Mouse (Mus musculus) C2C12 (cell line): ENCODE results near the gene Sfta2. TPM values are rescaled to one million over a fixed set of nuclear protein-coding genes. Genes with fewer than 3 reads are reported as not detected.

Experiments
- H3K27me3 ChIP-seq: one replicate; pipeline ENCODE4 v1.6.1; 2011; ENCODE audit not compliant: control insufficient read depth, insufficient read depth, insufficient read length
- H3K36me3 ChIP-seq: one replicate; pipeline ENCODE4 v1.6.1; 2011; ENCODE audit not compliant: control insufficient read depth, insufficient read depth
- H3K4me3 ChIP-seq: one replicate; pipeline ENCODE4 v1.5.1; 2011; ENCODE audit warnings: mild to moderate bottlenecking, control low read depth; ENCODE audit not compliant: poor library complexity, insufficient read depth, severe bottlenecking
- H3K79me2 ChIP-seq: one replicate; pipeline ENCODE4 v1.6.1; 2011; ENCODE audit not compliant: control insufficient read depth, insufficient read depth
- H3K79me3 ChIP-seq: one replicate; pipeline ENCODE4 v1.6.1; 2011; ENCODE audit warnings: low read depth, control low read depth
- H3ac ChIP-seq: one replicate; pipeline ENCODE3; 2011; ENCODE audit warnings: low read depth; ENCODE audit not compliant: control insufficient read depth, insufficient read length
- CEBPB ChIP-seq: IDR thresholded peaks from one replicate; pipeline ENCODE4 v1.6.1; 2011; ENCODE audit warnings: low read depth, mild to moderate bottlenecking, control low read depth, moderate library complexity
- CTCF ChIP-seq: IDR thresholded peaks from one replicate; pipeline ENCODE4 v1.5.1; 2011; ENCODE audit not compliant: control insufficient read depth, insufficient read depth, insufficient read length
- FOSL1 ChIP-seq: IDR thresholded peaks from one replicate; pipeline ENCODE4 v1.8.0; 2011; ENCODE audit warnings: mild to moderate bottlenecking, low read length; ENCODE audit not compliant: poor library complexity, insufficient read depth, severe bottlenecking
- MAX ChIP-seq: IDR thresholded peaks from one replicate; pipeline ENCODE4 v1.6.1; 2011; ENCODE audit warnings: mild to moderate bottlenecking, control low read depth
- MYOD1 ChIP-seq: IDR thresholded peaks from one replicate; pipeline ENCODE4 v1.6.1; 2011; ENCODE audit warnings: low read depth; ENCODE audit not compliant: control insufficient read depth, insufficient read length
- MYOG ChIP-seq: IDR thresholded peaks from one replicate; pipeline ENCODE4 v1.6.1; 2011; ENCODE audit not compliant: control insufficient read depth, insufficient read length; ENCODE audit errors: extremely low read depth
- USF1 ChIP-seq: IDR thresholded peaks from one replicate; pipeline ENCODE4 v1.6.1; 2011; ENCODE audit warnings: low read depth, mild to moderate bottlenecking, control low read depth, moderate library complexity
- polyA plus RNA-seq: library from polyadenylated mRNA; unstranded; fragments of >200 nt; fragmentation: generic; extraction: Trizol; gene quantifications from one replicate; pipeline ENCODE4 v1.2.1, GENCODE M21; 2012; ENCODE audit warnings: missing spikeins

The Sfta2 gene
- polyA plus RNA-seq, 1 experiment = not detected

- Histone ChIP-seq H3ac (peak overlapping the region; percentile 14), H3K27me3 (no peaks in the 10 kb centered on the region), H3K79me3 (no peaks in the 10 kb centered on the region), H3K79me2 (no peaks in the 10 kb centered on the region), H3K36me3 (no peaks in the 10 kb centered on the region), H3K4me3 (no peak overlapping the region)
- TF ChIP-seq USF1 (no peak), MYOG (no peak), MAX (no peak), FOSL1 (no peak), CEBPB (no peak), MYOD1 (peak; percentile 56), CTCF (no peak)
Measured at GRCm38 (mm10) chr17:35557351-35557750, 44.0 kb upstream of the Sfta2 start.

GRCm38 (mm10) chr17:35558216-35558615 is 43.1 kb upstream of the Sfta2 start:
- Histone ChIP-seq H3K79me3 (no peaks in the 10 kb centered on the region), H3K27me3 (no peaks in the 10 kb centered on the region), H3K79me2 (no peaks in the 10 kb centered on the region), H3K4me3 (no peak overlapping the region), H3K36me3 (no peaks in the 10 kb centered on the region), H3ac (no peak overlapping the region)
- no peak for TF ChIP-seq CTCF
- no peak for TF ChIP-seq MAX
- no peak for TF ChIP-seq CEBPB
- no peak for TF ChIP-seq MYOG

- H3K79me2 ChIP-seq = no peaks in the 10 kb centered on the region
- H3K4me3 ChIP-seq = no peak within 1 kb of the TSS
- no peaks in the 10 kb centered on the region for H3K79me3 ChIP-seq
- no peaks in the 10 kb centered on the region for H3K36me3 ChIP-seq
- H3K27me3 ChIP-seq = peaks cover 6% of the 10 kb centered on the region
- no peak within 1 kb of the TSS for H3ac ChIP-seq
- no peak for TF ChIP-seq MYOG
- TF ChIP-seq CEBPB = no peak
- TF ChIP-seq FOSL1 = no peak
- no peak for TF ChIP-seq CTCF
- TF ChIP-seq USF1 = no peak
- no peak for TF ChIP-seq MYOD1
- TF ChIP-seq MAX = no peak
Measured at GRCm38 (mm10) chr17:35567150-35567549, 34.2 kb upstream of the Sfta2 start, which contains the start of gene 2300002M23Rik. TSS of gene 2300002M23Rik (plus strand) at chr17:35567450.

GRCm38 (mm10) chr17:35567767-35568166 is 33.6 kb upstream of the Sfta2 start:
- Histone ChIP-seq H3K79me3 (no peaks in the 10 kb centered on the region), H3K79me2 (no peaks in the 10 kb centered on the region), H3K27me3 (peaks cover 6% of the 10 kb centered on the region), H3K4me3 (no peak overlapping the region), H3K36me3 (no peaks in the 10 kb centered on the region), H3ac (no peak overlapping the region)
- no peak for TF ChIP-seq MYOD1
- no peak for TF ChIP-seq FOSL1
- TF ChIP-seq CTCF = no peak
- TF ChIP-seq USF1 = no peak
- no peak for TF ChIP-seq MYOG
- TF ChIP-seq MAX = no peak
- no peak for TF ChIP-seq CEBPB

- Histone ChIP-seq H3K79me3 (no peaks in the 10 kb centered on the region), H3K79me2 (no peaks in the 10 kb centered on the region), H3ac (no peak overlapping the region), H3K27me3 (peaks cover 6% of the 10 kb centered on the region), H3K36me3 (no peaks in the 10 kb centered on the region), H3K4me3 (no peak overlapping the region)
- TF ChIP-seq USF1 = no peak
- TF ChIP-seq MYOG = no peak
- no peak for TF ChIP-seq MAX
- TF ChIP-seq MYOD1 = no peak
- TF ChIP-seq CEBPB = no peak
- TF ChIP-seq CTCF = no peak
- TF ChIP-seq FOSL1 = no peak
Measured at GRCm38 (mm10) chr17:35569091-35569944, 32.0 kb upstream of the Sfta2 start.

GRCm38 (mm10) chr17:35570836-35571235 is 30.5 kb upstream of the Sfta2 start:
- Histone ChIP-seq H3ac (no peak overlapping the region), H3K27me3 (peaks cover 6% of the 10 kb centered on the region), H3K36me3 (no peaks in the 10 kb centered on the region), H3K79me3 (no peaks in the 10 kb centered on the region), H3K79me2 (no peaks in the 10 kb centered on the region), H3K4me3 (no peak overlapping the region)
- TF ChIP-seq MYOD1 (no peak), CEBPB (no peak), MAX (no peak), MYOG (no peak), CTCF (no peak), FOSL1 (no peak), USF1 (no peak)
